Mouse (Mus musculus) ES-Bruce4 (cell line): Measurements from ENCODE around the gene Scn8a.

Experiments
- CTCF ChIP-seq: IDR thresholded peaks from one replicate; pipeline ENCODE4 v1.8.1; 2011; ENCODE audit warnings: low read depth, low read length
- POLR2A ChIP-seq: IDR thresholded peaks from one replicate; pipeline ENCODE4 v1.8.1; 2011; ENCODE audit warnings: low read length; ENCODE audit not compliant: insufficient read depth

DNA sequence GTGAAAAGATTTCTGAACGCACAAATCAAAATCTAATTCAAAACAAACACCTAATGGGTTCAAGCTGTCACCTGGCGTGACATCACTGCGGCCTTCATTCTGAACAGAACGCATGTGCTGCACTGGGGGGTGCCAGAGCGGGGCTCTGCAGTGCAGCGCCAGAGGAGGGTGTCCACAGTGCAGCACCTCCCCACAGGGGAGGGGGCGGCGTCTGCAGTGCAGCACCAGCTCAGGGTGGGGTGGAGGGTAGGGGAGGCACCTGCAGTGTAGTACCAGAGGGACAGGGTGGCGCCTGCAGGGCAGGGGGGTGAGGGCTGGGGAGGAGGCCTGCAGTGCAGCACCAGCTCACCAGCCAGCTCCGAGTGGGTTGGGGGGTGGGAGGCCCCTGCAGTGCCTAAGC, 55.3 kb downstream of the Scn8a start:
- no peak for TF ChIP-seq POLR2A
- no peak for TF ChIP-seq CTCF
